Mouse (Mus musculus): Measurements from ENCODE around the gene Isoc2a.

Gene Isoc2a

DNA sequence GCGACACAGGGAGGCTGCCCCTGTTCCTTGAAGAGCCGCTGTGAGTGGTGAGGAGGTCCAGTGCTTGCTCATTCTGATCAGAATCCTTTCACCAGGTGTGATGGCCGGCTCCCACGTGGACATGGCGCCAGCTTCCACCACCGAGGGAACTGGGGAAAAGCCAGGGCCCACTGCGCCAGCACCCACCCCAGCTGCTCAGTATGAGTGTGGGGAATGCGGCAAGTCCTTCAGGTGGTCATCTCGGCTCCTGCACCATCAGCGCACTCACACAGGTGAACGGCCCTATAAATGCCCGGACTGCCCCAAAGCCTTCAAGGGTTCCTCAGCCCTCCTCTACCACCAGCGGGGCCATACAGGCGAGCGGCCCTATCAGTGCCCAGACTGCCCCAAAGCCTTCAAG is 41.7 kb downstream of the Isoc2a start:
- DNase-seq (ENCODE audit: low spot score) = no peak

GRCm38 (mm10) chr7:4919096-4919495 is 42.1 kb downstream of the Isoc2a start:
- DNase-seq (ENCODE audit: low spot score) = no peak

- DNase-seq (ENCODE audit: low spot score) = no peak
Observed at GRCm38 (mm10) chr7:4919971-4920370, 43.0 kb downstream of the Isoc2a start.

DNA sequence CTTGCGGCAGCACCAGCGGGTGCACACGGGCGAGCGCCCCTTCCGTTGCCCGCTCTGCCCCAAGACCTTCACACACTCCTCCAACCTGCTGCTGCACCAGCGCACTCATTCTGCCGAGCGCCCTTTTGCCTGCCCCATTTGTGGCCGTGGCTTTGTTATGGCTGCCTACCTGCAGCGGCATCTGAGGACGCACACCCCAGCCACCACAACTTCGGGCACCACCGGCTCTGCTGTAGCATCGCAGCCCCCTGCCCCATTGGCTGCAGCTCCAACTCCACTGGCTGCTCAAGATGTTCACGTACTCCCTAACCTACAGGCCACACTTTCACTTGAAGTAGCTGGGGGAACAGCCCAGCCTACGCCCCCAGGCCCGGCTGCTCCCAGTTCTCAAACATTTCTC is 43.5 kb downstream of the Isoc2a start:
- no peak for DNase-seq (ENCODE audit: low spot score)

DNA sequence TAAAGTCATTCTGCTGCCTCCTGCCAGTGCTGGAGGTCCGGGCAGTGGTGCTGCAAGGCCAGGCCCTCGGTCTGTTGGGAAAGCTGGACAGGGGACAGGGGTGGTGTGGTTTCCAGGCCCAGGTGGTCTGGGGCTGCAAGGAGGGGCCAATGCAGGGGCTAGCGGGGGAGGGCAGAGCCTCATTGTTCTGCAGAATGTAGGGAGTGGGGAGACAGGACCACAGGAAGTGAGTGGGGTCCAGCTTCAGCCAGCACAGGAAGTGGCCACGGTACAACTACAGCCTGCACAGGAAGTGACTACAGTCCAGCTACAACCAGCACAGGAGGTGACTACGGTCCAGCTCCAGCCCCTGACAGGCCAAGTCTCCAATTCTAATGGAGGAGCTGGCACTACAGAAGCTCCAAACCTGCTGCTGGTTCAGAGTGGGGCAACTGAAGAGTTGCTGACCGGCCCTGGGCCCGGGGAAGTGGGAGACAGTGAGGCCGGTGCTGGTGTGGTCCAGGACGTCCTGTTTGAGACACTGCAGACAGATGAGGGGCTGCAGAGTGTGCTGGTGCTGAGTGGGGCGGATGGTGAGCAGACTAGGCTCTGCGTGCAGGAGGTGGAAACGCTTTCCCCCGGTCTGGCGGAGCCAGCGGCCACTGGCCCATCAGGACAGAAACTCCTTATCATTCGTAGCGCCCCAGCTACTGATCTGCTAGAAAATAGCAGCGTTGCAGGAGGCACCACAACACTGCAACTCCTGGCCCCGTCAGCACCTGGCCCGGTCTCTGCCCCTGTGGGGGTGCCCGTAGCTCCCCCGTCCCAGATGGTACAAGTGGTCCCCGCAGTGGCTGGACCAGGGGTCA is 44.2 kb downstream of the Isoc2a start:
- DNase-seq (ENCODE audit: low spot score) = no peak

DNA sequence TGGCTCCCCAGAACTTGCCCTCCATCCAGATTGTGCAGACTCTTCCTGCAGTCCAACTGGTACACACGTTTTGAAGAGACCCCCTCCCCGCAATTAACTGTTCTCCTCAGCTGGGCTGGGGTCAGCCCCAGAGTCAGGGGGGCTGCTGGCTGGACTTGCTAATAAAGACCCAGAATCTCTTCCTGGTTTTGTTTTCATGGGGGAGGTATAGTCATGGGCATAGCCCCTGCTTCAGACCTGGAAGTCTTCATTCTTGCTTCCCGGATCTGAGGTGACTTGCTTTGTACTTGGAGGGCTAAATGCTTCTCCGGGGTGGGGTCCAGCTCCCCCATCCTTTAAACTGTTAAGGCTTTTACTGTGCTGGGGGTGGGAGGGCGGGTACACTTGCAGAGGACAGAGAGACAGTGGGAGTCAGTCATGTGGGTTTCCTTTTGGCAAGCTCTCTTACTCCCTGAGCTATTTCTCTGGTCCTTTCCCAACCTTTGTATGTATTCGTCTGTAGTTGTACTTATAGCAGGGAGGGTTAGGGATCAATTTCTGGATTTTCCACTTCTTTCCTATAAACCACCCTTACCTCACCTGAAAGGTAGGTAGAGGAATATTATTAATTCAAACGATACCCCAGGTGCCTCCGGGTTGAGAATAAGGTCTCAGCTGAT is 45.0 kb downstream of the Isoc2a start, which contains the start of gene Nat14:
TSS of gene Nat14 (plus strand) at position 205 of the 659 bp plus-strand sequence.
- no peak for DNase-seq (ENCODE audit: low spot score)

DNA sequence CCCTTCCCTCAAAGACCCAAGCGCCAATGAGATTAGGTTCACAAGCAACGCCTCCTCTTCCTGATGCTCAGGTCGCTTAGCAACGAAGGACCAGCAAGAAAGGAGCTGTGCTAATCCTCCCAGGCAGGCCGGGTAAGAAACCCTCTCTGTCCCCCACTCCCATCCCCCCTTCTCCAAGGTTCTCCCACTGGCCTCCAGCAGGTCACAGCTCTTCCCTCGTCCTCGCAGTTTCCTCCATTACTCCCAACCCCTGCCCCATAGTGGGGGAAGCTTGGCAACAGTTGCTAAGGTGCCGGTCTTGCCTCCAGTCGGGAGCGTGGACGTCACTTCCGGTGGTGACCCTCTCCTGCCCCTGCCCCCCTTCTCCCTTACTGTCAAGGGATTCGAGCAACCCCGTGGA is 45.6 kb downstream of the Isoc2a start:
- peak; percentile 92 for DNase-seq (ENCODE audit: low spot score)

DNA sequence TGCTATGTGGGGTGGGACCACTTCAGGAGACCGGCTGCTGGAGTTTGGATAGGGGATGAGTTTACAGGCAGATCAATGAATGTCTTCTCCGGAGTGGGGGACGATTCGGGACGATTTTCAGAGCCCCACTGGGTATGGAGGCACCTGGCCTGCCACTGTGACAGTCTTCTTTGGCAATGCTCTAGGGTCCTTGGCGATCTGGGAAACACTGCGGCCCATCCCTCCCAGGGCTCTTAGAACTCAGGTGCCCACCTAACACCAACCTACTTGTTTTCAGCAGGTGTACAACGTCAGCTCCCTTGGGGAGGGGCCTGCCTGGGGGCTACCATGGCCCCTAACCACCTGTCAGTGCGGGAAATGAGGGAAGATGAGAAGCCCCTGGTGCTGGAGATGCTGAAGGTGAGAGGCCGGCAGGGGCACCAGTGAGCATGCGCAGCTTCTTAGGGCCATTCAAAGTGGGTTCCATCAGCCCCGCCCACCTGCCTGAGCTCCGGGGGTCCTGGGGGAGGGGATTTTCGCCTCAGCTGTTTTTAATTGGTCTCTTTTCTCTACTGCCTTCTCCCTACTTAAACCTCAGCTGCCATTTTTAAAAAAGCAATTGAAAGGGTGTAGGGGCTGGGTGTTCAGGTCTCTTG is 46.1 kb downstream of the Isoc2a start:
- peak; percentile 89 for DNase-seq (ENCODE audit: low spot score)

DNA sequence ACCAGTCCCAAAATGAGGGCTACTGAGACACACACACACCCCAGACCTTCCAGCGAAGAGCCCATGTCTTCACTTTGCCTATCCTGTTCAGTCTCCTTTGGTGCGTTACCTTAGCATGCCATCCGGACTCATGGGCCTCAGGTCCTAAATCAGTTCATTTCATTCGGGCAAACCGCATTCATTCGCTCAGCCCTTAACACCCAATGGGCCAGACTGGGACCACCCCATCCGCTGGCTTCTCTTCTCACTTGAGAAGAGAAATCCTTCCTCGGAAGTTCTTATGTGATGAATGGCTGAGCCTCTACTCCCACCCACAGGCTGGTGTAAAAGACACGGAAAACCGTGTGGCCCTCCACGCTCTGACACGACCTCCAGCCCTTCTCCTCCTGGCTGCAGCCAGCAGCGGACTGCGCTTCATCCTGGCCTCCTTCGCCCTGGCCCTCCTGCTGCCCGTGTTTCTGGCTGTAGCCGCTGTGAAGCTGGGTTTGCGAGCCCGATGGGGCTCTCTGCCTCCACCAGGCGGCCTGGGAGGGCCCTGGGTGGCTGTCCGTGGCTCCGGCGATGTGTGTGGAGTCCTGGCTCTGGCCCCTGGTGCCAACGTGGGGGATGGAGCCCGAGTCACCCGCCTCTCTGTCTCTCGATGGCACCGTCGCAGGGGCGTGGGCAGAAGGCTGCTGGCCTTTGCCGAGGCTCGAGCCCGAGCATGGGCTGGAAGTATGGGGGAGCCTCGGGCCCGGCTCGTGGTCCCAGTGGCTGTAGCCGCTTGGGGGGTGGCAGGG is 46.8 kb downstream of the Isoc2a start:
- DNase-seq (ENCODE audit: low spot score) = peak; percentile 58

DNA sequence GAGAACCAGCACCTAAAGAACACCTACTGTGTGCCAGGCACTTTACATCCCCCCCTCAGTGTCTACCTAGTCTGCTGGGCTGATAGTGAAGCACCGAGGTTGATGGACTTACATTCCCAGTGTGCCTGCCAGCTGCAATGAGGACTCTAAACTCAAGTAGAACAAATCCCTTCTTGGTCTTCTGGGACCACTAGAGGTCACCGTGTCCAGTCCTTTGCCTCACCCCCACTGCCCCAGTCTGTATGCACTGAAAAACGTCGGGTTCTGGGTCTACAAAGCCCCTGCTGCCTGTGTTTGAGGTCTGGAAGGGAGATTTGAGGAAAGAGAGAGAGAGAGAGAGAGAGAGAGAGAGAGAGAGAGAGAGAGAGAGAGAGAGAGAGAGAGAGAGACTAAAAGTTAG is 47.5 kb downstream of the Isoc2a start:
- peak; percentile 46 for DNase-seq (ENCODE audit: low spot score)

DNA sequence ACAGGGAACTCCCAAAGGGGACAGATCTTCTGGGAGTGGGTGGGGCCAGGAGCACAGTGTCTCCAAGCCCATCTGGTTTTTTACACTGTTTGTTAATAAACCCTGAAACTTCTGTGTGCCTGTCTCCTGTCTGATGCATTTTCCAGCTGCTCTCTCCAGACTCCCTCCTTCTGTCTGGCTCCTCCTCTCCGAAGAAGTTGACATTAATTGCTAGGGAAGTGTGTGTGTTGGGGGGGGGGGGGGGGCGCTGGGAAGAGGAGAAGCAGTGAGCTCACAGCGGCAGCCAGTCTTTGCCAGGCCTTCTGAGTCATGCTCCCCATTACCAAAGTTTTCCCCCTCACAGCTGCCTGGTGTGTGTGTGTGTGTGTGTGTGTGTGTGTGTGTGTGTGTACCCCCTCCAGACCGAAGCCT is 47.9 kb downstream of the Isoc2a start:
- DNase-seq (ENCODE audit: low spot score) = peak; percentile 68

DNA sequence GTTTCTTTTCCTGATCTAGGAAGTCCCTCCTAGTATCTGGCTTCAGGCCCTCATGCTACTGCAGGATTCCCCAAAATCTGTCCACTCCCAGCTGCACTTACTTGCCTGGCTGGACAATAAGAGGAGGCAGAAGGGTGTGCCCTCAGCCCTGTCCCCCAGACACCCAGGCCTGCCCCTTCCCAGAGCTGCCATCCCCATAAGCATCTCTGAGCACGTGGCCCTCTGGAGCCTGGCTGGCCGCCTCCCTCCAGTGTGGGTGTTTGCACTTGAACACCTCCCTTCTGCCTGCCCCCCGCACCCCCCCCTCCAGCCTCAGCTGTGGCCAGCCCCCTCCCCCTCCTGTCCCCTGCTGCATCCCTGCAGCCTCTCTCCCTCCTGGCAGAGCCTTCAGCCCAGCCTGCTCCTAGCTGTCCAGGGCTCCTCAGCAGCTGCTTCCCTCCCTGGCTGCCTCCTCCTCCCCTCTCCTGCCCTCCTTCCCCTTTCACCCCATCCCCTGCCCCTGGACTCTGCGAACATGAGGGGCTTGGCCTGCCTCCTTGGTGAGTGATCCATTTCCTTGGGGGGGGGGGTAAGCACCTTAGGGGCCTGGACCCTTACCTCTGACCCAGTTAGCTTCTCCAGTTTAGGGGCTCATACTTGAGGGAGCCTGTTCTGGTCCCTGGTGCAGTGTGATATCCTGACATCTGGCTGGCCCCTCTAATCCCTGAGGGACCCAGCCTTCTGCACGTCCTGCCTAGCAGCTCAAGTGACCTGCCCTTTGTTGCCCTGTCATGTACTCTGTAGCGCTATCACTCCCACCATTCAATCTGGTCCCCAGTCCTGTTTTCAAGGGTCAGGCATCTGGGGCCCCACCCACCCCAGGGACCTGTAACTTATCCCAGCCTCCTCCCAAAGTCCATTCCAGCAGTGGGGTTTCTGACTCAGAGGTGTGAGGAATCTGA is 48.8 kb downstream of the Isoc2a start, which contains the start of gene Ssc5d:
TSS of gene Ssc5d (plus strand) at position 345 of the 941 bp plus-strand sequence.
- peak; percentile 68 for DNase-seq (ENCODE audit: low spot score)

- DNase-seq (ENCODE audit: low spot score) = no peak
Observed at GRCm38 (mm10) chr7:4926849-4927248, 49.9 kb downstream of the Isoc2a start.

DNA sequence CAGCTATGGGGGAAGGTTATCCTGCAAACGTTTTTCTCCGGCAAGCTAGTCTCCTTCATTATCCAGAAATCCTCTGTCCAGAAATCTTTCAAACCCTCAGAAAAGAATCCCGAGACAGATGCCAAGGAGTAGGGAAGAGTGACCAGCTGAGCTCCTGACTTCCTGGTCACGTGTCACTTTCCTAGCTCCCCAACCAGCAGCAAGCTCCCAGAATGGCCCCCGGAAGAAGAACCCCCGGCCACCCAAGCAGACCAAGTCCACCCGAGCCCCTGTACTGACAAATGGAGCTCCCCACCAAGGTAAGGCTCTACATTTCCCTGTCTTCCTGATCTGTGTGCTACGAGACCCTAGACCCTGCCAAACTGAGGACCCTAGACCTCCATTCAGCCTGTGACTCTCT is 50.8 kb downstream of the Isoc2a start:
- no peak for DNase-seq (ENCODE audit: low spot score)

- no peak for DNase-seq (ENCODE audit: low spot score)
Observed at GRCm38 (mm10) chr7:4928323-4928722, 51.4 kb downstream of the Isoc2a start.

DNA sequence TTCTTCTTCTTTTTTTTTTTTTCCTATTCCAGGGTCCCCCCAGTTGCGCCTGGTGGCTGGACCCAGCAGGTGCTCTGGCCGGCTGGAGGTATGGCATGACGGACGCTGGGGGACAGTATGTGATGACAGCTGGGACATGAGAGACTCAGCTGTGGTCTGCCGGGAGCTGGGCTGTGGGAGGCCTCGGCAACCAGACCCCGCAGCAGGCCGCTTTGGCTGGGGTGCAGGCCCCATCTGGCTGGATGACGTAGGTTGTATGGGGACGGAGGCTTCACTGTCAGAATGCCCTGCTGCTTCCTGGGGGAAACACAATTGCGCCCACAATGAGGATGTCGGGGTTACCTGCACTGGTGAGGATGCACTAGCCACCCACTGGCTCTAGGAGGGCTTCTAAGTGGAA is 56.1 kb downstream of the Isoc2a start:
- no peak for DNase-seq (ENCODE audit: low spot score)

- DNase-seq (ENCODE audit: low spot score) = no peak
Observed at GRCm38 (mm10) chr7:4934160-4934914, 57.4 kb downstream of the Isoc2a start.

DNA sequence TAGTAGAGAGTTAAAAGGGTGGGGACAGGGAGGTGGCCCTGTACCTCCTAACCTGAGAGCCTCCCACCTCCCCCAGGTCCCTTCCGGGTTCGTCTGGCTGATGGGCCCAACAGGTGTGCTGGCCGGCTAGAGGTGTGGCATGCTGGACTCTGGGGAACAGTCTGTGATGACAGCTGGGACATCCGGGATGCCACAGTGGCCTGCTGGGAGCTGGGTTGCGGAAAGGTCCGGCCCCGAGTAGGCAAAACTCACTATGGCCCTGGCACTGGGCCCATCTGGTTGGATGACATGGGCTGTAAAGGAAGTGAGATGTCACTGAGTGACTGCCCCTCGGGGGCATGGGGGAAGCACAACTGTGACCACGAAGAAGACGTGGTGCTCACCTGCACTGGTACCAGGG is 59.9 kb downstream of the Isoc2a start:
- no peak for DNase-seq (ENCODE audit: low spot score)

DNA sequence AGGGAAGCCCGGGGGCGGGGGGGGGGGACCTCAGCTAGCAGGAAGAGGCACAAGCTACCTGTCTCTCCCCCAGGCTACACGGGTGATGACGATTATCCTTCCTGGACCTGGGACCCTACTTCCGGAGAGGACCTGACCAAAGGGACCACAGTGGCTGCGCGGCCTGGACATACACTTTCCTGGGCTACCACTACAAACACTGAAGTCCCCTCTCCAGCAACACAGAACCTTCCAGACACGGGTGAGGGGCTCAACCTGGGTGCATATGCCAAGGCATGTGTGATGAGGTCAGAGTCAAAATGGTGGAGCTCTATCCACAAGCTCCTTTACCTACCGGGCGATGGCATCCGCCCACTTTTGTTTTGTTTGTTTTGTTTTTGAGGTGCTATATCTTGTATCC is 60.4 kb downstream of the Isoc2a start:
- DNase-seq (ENCODE audit: low spot score) = no peak

GRCm38 (mm10) chr7:4938456-4938855 is 61.5 kb downstream of the Isoc2a start:
- peak; percentile 80 for DNase-seq (ENCODE audit: low spot score)

All from embryo, embryonic 10 days (tissue).